Mouse (Mus musculus): ENCODE measurements around the gene March8. TPM values are rescaled to one million over a fixed set of nuclear protein-coding genes. Genes with fewer than 3 reads are reported as not detected.

The March8 gene
- total and polyA plus RNA-seq, 3 experiments, result 22.7 to 24.9 TPM; not detected in 1

- H3K9ac ChIP-seq (ENCODE audit: control insufficient read depth, low read depth, low read length, poor library complexity, severe bottlenecking), result no peak overlapping the region
- no peak overlapping the region for H3K27ac ChIP-seq (ENCODE audit: control insufficient read depth, low read depth, low read length)
- no peak overlapping the region for H3K4me3 ChIP-seq (ENCODE audit: control insufficient read depth in 1 of 2, insufficient read depth in 1 of 2, low read depth in 2 of 2, low read length in 2 of 2)
- H3K9me3 ChIP-seq (replicated peaks; ENCODE audit: insufficient read depth, low read length), result no peaks in the 10 kb centered on the region
- no peaks in the 10 kb centered on the region for H3K27me3 ChIP-seq (ENCODE audit: control insufficient read depth in 1 of 2, insufficient read depth in 2 of 2, low read length in 2 of 2)
- H3K79me2 ChIP-seq (ENCODE audit: control insufficient read depth, insufficient read depth, low read length, poor library complexity), result peaks cover 6% of the 10 kb centered on the region
- TF ChIP-seq NELFE (IDR thresholded peaks at IDR 0.05; ENCODE audit: low read depth, low read length) (no peak), MAX (IDR thresholded peaks at IDR 0.05; ENCODE audit: low read length) (no peak), POLR2AphosphoS5 (IDR thresholded peaks at IDR 0.05; ENCODE audit: borderline replicate concordance, low read depth, low read length) (no peak), UBTF (IDR thresholded peaks at IDR 0.05; ENCODE audit: borderline replicate concordance, insufficient read depth, low read depth, low read length) (no peak), POLR2A (IDR thresholded peaks at IDR 0.05; ENCODE audit: control insufficient read depth in 1 of 2, insufficient read depth in 1 of 2, low read depth in 1 of 2, low read length in 2 of 2, poor library complexity in 1 of 2) (no peak), CHD1 (IDR thresholded peaks at IDR 0.05; ENCODE audit: low read depth, low read length) (no peak), TAL1 (IDR thresholded peaks at IDR 0.05; ENCODE audit: low read length) (no peak), USF2 (IDR thresholded peaks at IDR 0.05; ENCODE audit: borderline replicate concordance in 1 of 2, insufficient read depth in 1 of 2, low read depth in 1 of 2, low read length in 2 of 2) (no peak), TCF12 (IDR thresholded peaks at IDR 0.05; ENCODE audit: low read depth, low read length) (no peak), BHLHE40 (IDR thresholded peaks at IDR 0.05; ENCODE audit: borderline replicate concordance, low read depth, low read length) (no peak), ZKSCAN1 (IDR thresholded peaks at IDR 0.05; ENCODE audit: low read depth, low read length) (no peak), POLR2AphosphoS2 (IDR thresholded peaks at IDR 0.05; ENCODE audit: low read length) (no peak), MXI1 (IDR thresholded peaks at IDR 0.05; ENCODE audit: low read depth, low read length) (no peak), EP300 (IDR thresholded peaks at IDR 0.05; ENCODE audit: low read depth in 1 of 2, low read length in 2 of 2) (no peak), RAD21 (IDR thresholded peaks at IDR 0.05; ENCODE audit: low read depth, low read length) (no peak)
- DNase-seq (ENCODE audit: low read depth, low spot score), result no peak
- H3K36me3 ChIP-seq (ENCODE audit: control insufficient read depth in 1 of 2, insufficient read depth in 2 of 2, low read length in 2 of 2), result peaks cover 0 to 12% of the 10 kb centered on the region in 2 experiments; a peak in 3 of 4 replicates
- H3K4me1 ChIP-seq (ENCODE audit: control insufficient read depth in 1 of 2, insufficient read depth in 2 of 2, low read length in 2 of 2), result peaks cover 0 to 5% of the 10 kb centered on the region in 2 experiments; a peak in 3 of 4 replicates
Measured at GRCm38 (mm10) chr6:116361463-116361862, 23.6 kb downstream of the March8 start.

- no peak overlapping the region for H3K27ac ChIP-seq (ENCODE audit: control insufficient read depth, low read depth, low read length)
- H3K4me3 ChIP-seq (ENCODE audit: control insufficient read depth in 1 of 2, insufficient read depth in 1 of 2, low read depth in 2 of 2, low read length in 2 of 2), result no peak overlapping the region
- H3K79me2 ChIP-seq (ENCODE audit: control insufficient read depth, insufficient read depth, low read length, poor library complexity), result peaks cover 6% of the 10 kb centered on the region
- H3K27me3 ChIP-seq (ENCODE audit: control insufficient read depth in 1 of 2, insufficient read depth in 2 of 2, low read length in 2 of 2), result no peaks in the 10 kb centered on the region
- H3K9me3 ChIP-seq (replicated peaks; ENCODE audit: insufficient read depth, low read length), result no peaks in the 10 kb centered on the region
- H3K9ac ChIP-seq (ENCODE audit: control insufficient read depth, low read depth, low read length, poor library complexity, severe bottlenecking), result no peak overlapping the region
- TF ChIP-seq MYB (IDR thresholded peaks at IDR 0.05; ENCODE audit: low read depth, low read length) (no peak), CHD2 (IDR thresholded peaks at IDR 0.05; ENCODE audit: low read length) (no peak), RAD21 (IDR thresholded peaks at IDR 0.05; ENCODE audit: low read depth, low read length) (no peak), EP300 (IDR thresholded peaks at IDR 0.05; ENCODE audit: low read depth in 1 of 2, low read length in 2 of 2) (no peak), POLR2AphosphoS2 (IDR thresholded peaks at IDR 0.05; ENCODE audit: low read length) (no peak)
- peaks cover 0 to 12% of the 10 kb centered on the region in 2 experiments; a peak in 3 of 4 replicates for H3K36me3 ChIP-seq (ENCODE audit: control insufficient read depth in 1 of 2, insufficient read depth in 2 of 2, low read length in 2 of 2)
- DNase-seq (ENCODE audit: low read depth, low spot score), result no peak
- H3K4me1 ChIP-seq (ENCODE audit: control insufficient read depth in 1 of 2, insufficient read depth in 2 of 2, low read length in 2 of 2), result peaks cover 0 to 5% of the 10 kb centered on the region in 2 experiments; a peak in 3 of 4 replicates
Measured at GRCm38 (mm10) chr6:116361993-116362392, 24.2 kb downstream of the March8 start.

All from MEL (cell line).